Mouse (Mus musculus): ENCODE measurements at regions not wholly inside any gene's neighbourhood (a gene's known extent, or its start where the extent isn't known, plus 50 kb on each side); places are given as distances from the start of the nearest gene placed in this dataset.
A peak's percentile ranks its signal among the peaks of the same experiment; 100 is the strongest.

DNA sequence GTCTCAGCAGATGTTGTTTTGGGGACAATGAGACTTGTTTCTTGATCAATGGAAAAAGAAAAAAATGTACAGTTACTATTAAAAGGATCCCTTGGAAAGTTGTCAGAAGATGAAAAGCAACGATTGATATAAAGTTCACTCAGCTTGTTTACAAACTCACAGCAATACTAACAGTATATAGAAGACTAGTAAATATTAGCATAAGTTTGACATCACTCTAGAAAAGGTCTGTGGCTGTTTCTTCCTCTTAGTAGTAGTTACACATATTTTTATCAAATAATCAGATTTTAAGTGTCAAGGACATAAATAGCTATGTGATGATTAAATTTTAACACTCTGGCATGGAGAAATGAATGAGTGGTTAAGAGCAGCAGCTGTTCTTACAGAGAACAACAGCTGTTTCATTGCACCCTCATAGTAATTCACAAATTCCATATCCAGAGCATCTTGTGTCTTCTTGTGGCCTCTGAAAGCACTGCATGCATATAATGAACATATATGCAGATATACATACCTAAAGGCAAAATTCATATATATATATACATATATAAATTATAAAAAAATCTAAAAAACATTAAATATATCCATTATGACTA, 179.1 kb upstream of the Pcdh10 start:
- no peak for DNase-seq (ENCODE audit: low spot score)

DNA sequence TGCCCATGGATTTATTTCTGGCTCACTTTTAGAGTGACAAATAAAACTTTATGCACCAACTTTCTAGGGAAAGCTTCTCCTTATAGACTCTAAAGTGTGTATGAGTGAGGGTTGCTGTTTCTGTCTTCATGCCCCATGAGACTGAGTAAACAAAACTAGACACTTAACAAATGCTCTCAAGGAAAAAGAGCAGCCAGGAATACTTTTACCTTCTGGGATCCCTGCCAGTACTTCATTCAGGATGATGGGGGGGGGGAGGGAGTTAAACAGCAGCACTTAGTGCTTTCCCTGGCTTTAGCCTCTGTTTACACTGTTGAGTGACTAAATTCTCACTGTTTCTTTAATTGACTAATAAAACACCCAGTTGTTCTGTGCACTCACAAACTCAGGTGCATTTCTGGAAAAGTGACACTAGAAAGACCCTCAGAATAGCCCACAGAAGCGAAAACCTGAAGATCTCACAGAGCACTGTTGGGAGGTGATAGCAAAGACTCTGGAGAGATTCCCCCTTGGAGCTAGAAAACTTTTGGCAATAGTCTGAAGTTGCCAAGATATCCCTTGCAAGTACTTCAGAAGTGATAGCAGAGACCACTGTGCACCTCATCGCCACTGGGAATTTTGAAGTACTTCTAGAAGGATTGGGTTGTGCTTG, 173.7 kb upstream of the Pcdh10 start:
- DNase-seq (ENCODE audit: low spot score): no peak

DNA sequence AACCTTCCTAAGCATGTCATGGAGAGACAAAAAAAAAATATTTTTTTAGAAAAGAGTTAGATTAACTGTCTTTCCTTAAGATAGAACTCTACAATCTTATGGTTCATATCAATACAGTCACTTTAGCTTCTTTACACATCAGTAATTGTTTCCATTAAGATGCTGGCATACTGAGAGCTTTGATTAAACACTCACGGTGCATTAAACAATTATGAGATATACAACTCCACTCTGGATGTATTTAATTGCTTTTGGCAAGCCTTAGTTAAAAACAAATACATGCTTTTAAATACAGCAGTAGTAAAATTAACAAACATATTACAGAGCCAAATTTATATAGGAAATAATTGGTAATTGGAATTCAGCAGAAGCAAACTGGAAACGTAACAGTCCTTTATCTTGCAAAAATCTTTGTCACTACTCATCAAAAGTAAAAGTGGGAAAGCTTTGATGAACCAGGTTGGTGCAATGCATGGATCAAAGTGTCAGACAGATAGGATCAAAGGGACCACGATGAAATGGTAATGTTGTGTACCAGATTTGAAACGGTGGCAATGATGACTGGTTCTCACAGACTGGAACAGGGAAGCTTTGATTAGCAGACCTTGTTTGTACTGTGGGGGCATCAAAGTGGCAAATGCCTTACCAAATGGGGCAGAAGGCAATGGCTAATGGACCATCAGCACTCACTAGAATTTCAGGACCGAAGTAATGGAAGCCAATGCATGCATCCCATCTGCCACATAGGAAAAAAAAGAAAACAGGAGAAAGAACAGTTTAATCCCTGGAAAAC, 146.4 kb upstream of the Pcdh10 start:
- DNase-seq (ENCODE audit: low spot score): peak; percentile 8

DNA sequence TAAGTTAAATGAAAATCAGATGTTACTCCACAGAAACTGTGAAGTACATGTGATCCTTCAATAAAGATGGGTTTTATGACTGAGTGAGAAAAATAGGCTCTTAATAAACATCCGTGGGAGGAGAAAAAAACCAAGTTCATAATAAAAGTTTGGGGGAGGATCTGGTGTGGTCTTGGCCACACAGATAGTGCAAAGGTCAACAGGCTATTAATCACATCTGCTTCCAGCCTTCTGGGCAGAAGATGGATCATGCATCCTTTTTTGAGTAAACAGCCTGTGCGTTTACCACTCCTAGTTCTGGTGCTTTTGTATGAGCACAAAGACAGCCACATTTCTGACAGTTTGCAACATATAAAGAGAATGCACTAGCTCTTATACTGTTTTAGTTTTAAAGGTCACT, 139.7 kb upstream of the Pcdh10 start:
- peak; percentile 32 for DNase-seq (ENCODE audit: low spot score)

DNA sequence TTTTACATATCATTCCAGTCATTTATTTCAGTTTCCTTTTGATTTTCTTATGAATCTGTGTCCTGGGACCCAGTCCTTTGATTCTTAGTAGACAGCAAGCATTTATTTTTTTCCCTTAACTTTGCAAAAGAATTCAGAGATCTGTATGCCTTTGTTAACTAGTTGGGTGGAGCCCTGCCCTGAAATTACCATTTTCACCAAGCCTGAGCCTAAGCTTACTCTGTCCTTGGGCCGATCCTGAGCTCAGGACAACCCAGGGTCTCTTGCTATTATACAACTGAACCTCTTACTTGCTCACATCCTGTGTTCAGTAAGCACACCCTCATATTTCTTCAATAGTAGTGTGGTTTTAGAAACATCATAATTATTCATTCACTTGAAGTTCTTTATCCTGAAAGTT, 132.7 kb upstream of the Pcdh10 start:
- no peak for DNase-seq (ENCODE audit: low spot score)

DNA sequence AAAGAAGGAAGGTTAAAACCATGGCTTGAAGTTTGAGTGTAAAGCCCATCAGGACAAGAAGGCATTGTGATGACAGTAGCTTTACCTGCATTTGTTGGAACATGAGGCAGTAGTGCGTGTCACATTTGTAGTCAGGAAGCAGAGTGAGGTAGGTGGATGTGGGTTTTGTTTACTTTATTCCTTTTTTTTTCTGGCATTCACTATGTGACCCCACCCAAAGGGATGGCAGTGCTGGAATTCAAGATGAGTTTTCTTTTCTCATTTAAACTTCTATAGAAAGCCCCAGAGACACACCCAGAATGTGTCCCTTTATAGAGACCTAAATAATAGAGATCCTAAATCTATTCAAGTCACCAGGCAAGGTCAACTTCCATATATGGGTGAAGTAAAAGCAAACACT, 131.6 kb upstream of the Pcdh10 start:
- DNase-seq (ENCODE audit: low spot score): no peak

DNA sequence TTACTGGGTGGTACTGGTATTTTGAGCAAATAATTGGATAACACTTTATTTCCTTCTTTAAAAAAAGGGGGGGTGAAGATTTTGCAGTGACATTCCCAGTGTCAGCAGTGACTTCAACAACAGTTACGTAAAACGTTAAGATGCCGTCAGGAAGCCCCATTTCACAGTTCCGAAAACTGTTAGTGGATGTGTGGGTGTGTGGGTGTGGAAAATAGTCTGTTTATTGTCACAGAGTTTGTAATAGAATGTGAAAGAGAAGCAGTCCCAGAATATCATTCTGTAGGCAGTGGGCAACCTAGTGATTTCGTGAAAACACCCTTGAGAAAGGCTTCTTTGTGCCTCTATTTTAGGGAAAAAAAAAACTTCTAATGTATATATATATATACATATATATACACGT, 101.4 kb upstream of the Pcdh10 start:
- no peak for DNase-seq (ENCODE audit: low spot score)

DNA sequence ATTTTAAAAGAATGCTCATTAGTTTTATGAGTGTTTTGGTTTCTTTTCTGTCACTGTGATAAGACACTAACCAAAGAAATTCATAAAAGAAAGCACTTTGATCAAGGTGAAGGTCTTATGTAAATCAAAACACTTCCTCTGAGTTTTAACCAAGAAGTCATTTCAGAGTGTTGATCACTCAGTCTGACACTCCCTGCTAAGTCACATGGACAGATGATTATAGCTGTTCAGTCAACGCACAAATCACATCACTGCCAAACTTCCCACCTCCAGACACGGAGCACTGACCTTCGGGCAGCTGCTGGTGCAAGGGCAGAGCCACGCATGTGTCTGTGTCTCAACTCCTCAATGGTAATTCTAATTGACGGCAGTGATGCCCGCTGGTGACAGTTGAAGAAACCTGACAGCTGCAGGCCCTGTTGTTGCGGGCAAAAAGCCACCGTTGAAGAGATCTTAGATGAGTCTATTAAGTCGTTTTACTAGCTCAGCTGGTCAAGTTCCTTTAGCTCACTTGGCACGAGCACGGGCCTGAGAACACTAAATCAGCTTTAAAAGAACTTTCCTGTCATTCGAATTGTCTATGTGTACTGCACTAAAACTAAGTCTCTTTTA, 80.8 kb upstream of the Pcdh10 start:
- DNase-seq (ENCODE audit: low spot score): peak; percentile 4

DNA sequence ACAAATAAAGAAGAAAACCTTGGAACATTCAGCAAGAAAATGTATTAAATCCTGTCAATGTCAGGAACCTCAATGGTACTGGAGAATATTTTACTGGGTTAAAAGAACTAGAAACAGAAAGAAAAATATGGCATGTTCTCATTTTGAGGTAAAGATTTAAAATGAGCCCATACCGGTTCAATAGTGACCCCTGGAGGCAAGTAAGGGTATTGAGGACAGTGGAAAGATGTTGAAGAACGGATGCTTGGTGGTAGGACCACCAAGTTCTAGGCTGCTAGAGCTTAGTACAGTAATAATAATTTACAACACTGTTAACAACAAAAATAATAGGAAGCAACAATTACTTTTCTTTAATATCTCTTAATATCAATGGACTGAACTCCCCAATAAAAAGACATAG, 58.9 kb upstream of the Pcdh10 start:
- peak; percentile 19 for DNase-seq (ENCODE audit: low spot score)
